In genomic region chr8:121736236-121736635, GRCm38 (mm10) we compare ENCODE assay signal across 8 mouse cellular contexts. TPM values are rescaled to one million over a fixed set of nuclear protein-coding genes. Genes with fewer than 3 reads are reported as not detected.
DNase-seq lines count a peak whose midpoint lies in the region; ATAC-seq and TF ChIP-seq lines count a peak whose summit lies in the region.

No protein-coding gene starts in this region.

- H3K4me2 ChIP-seq in kidney, embryonic 15.5 days, result no peak overlapping the region
- H3K4me2 ChIP-seq in embryonic facial prominence, embryonic 11.5 days (ENCODE audit: low read depth, low read length), result no peak overlapping the region

- TF ChIP-seq CTCF in thymus, adult 2 months (IDR thresholded peaks at IDR 0.05; ENCODE audit: borderline replicate concordance, control insufficient read depth, extremely low read depth, insufficient read depth, low read length, poor library complexity), result no peak

- DNase-seq in kidney, adult 18-20 months, result peak; percentile 20
- DNase-seq in WW6 (ENCODE audit: low read depth, low spot score), result peak; percentile 71
- peak; percentile 89 for DNase-seq in embryonic facial prominence, embryonic 11.5 days (ENCODE audit: low spot score)
- DNase-seq in lung, postnatal 36 days, result peak; percentile 34
- no peak for DNase-seq in layer of hippocampus, postnatal 10 days (ENCODE audit: low spot score in 2 of 2)
- no peak for DNase-seq in natural killer cell, adult 2 months (ENCODE audit: low spot score in 2 of 2)
- DNase-seq in thymus, adult 2 months, result no peak

- ATAC-seq in kidney, embryonic 15.5 days (replicated peaks; ENCODE audit: low FRiP score), result no peak
- ATAC-seq in embryonic facial prominence, embryonic 11.5 days (replicated peaks; ENCODE audit: insufficient number of reproducible peaks, low FRiP score, low TSS enrichment, low read depth), result no peak

- peaks cover 8% of the 10 kb centered on the region for H3K4me1 ChIP-seq in kidney, embryonic 15.5 days
- H3K4me1 ChIP-seq in embryonic facial prominence, embryonic 11.5 days (ENCODE audit: control insufficient read depth, insufficient read depth, low read length), result no peaks in the 10 kb centered on the region; the same call in 1 of the 2 replicates
- H3K4me1 ChIP-seq in thymus, adult 2 months (replicated peaks; ENCODE audit: control insufficient read depth, insufficient read depth, low read length), result no peaks in the 10 kb centered on the region

- H3K36me3 ChIP-seq in kidney, embryonic 15.5 days, result no peaks in the 10 kb centered on the region
- no peaks in the 10 kb centered on the region for H3K36me3 ChIP-seq in embryonic facial prominence, embryonic 11.5 days (replicated peaks; ENCODE audit: control insufficient read depth, insufficient read depth, low read depth, low read length)
- no peaks in the 10 kb centered on the region for H3K36me3 ChIP-seq in thymus, adult 2 months (ENCODE audit: control insufficient read depth, insufficient read depth, low read length)

- H3K9me3 ChIP-seq in kidney, embryonic 15.5 days (replicated peaks), result no peaks in the 10 kb centered on the region
- H3K9me3 ChIP-seq in embryonic facial prominence, embryonic 11.5 days (replicated peaks; ENCODE audit: control insufficient read depth, low read length), result no peaks in the 10 kb centered on the region

- 18% methylated on average over 7 of the region's 7 CpGs for WGBS in kidney, embryonic 15.5 days
- WGBS in embryonic facial prominence, embryonic 11.5 days, result 16% methylated on average over 7 of the region's 7 CpGs
- 14% methylated on average over 7 of the region's 7 CpGs for WGBS in thymus, adult 2 months

- H3K4me3 ChIP-seq in kidney, embryonic 15.5 days (replicated peaks), result no peak overlapping the region
- no peak overlapping the region for H3K4me3 ChIP-seq in embryonic facial prominence, embryonic 11.5 days (ENCODE audit: low read depth, low read length)
- H3K4me3 ChIP-seq in thymus, adult 2 months (ENCODE audit: control insufficient read depth, insufficient read depth, low read length), result no peak overlapping the region

- no peak overlapping the region for H3K27ac ChIP-seq in kidney, embryonic 15.5 days
- H3K27ac ChIP-seq in embryonic facial prominence, embryonic 11.5 days (replicated peaks; ENCODE audit: low read depth, low read length), result no peak overlapping the region
- H3K27ac ChIP-seq in thymus, adult 2 months (ENCODE audit: control insufficient read depth, insufficient read depth, low read length), result no peak overlapping the region

- no peak overlapping the region for H3K9ac ChIP-seq in kidney, embryonic 15.5 days
- no peak overlapping the region for H3K9ac ChIP-seq in embryonic facial prominence, embryonic 11.5 days (replicated peaks; ENCODE audit: low read length)

- no peak for TF ChIP-seq POLR2A in thymus, adult 2 months (IDR thresholded peaks at IDR 0.05; ENCODE audit: control insufficient read depth, extremely low read depth, insufficient read depth, low read length, poor library complexity)

- peaks cover 41% of the 10 kb centered on the region for H3K27me3 ChIP-seq in kidney, embryonic 15.5 days
- H3K27me3 ChIP-seq in embryonic facial prominence, embryonic 11.5 days (ENCODE audit: control insufficient read depth, insufficient read depth, low read length), result peaks cover 21% of the 10 kb centered on the region
- H3K27me3 ChIP-seq in thymus, adult 2 months (ENCODE audit: control insufficient read depth, insufficient read depth, low read length), result no peaks in the 10 kb centered on the region; the same call in 1 of the 2 replicates

RNA-seq across cellular contexts. Expression of gene Jph3, which starts 6.8 kb away (rescaled TPM):
- 0.85 and 1.3 TPM in 2 replicates for polyA plus RNA-seq in kidney, embryonic 15.5 days (2015; fragmentation: Nextera tagmentation; extraction: Ambion mirVana)
- 4.1 and 4.3 TPM in 2 replicates for polyA plus RNA-seq in embryonic facial prominence, embryonic 11.5 days (2014; fragmentation: Nextera tagmentation; extraction: Ambion mirVana)
- total RNA-seq in layer of hippocampus, postnatal 10 days (2021), result 100 to 1,000 TPM; 155 TPM
- polyA plus RNA-seq in thymus, adult 2 months (2012; rRNA removed), result 0.07 TPM in 1 of 2 replicates, not detected in the other

Comparison
In these comparisons a context has a peak if more than half of its experiments do, and no peak if none do; other contexts are left out.
1. DNase-seq: peak in kidney, adult 18-20 months (single experiment), WW6 (single experiment), embryonic facial prominence, embryonic 11.5 days (single experiment) and lung, postnatal 36 days (single experiment); none in layer of hippocampus, postnatal 10 days (0 of 2), natural killer cell, adult 2 months (0 of 2) and thymus, adult 2 months (single experiment).